Mouse (Mus musculus) kidney, postnatal 0 days (tissue): ENCODE data around the gene Luc7l3. TPM values are rescaled to one million over a fixed set of nuclear protein-coding genes. Genes with fewer than 3 reads are reported as not detected.

Experiments used
- ATAC-seq: fragments of 200-750 bp; cut with Nextera tagmentation; replicated peaks from 2 replicates; pipeline ENCODE4 v1.8.0; 2017; ENCODE audit warnings: low read depth, moderate number of reproducible peaks, moderate TSS enrichment, moderate library complexity; ENCODE audit not compliant: low FRiP score
- DNase-seq: peaks from one replicate; pipeline ENCODE4 v3.0.0-alpha.2; 2016; ENCODE audit warnings: low spot score
- H3K27ac ChIP-seq: fragments of 300-500 bp; sonication (generic); 2 replicates; pipeline ENCODE4 v1.5.1; 2014; ENCODE audit warnings: mild to moderate bottlenecking
- H3K27me3 ChIP-seq: fragments of 300-500 bp; sonication (generic); 2 replicates; pipeline ENCODE4 v1.6.1; 2014; ENCODE audit warnings: low read length, mixed read lengths; ENCODE audit not compliant: insufficient read depth
- H3K36me3 ChIP-seq: fragments of 300-500 bp; sonication (generic); 2 replicates; pipeline ENCODE4 v1.6.1; 2014; ENCODE audit warnings: low read length, mixed read lengths; ENCODE audit not compliant: insufficient read depth
- H3K4me1 ChIP-seq: fragments of 300-500 bp; sonication (generic); replicated peaks from 2 replicates; pipeline ENCODE4 v1.6.1; 2014; ENCODE audit warnings: antibody characterized with exemption, low read length, mixed read lengths; ENCODE audit not compliant: insufficient read depth
- H3K4me2 ChIP-seq: fragments of 300-500 bp; sonication (generic); 2 replicates; pipeline ENCODE4 v1.6.1; 2014; ENCODE audit warnings: mild to moderate bottlenecking, low read length, moderate library complexity, mixed read lengths
- H3K4me3 ChIP-seq: fragments of 300-500 bp; sonication (generic); replicated peaks from 2 replicates; pipeline ENCODE4 v1.5.1; 2014; ENCODE audit warnings: low read depth, low read length
- H3K9ac ChIP-seq: fragments of 300-500 bp; sonication (generic); 2 replicates; pipeline ENCODE4 v1.6.1; 2014; ENCODE audit warnings: low read depth, low read length
- H3K9me3 ChIP-seq: fragments of 300-500 bp; sonication (generic); replicated peaks from 2 replicates; pipeline ENCODE4 v1.6.1; 2016; ENCODE audit warnings: low read length, inconsistent platforms, mixed read lengths
- CTCF ChIP-seq: IDR thresholded peaks from 2 replicates; pipeline ENCODE4 v1.5.1; 2016; ENCODE audit warnings: antibody characterized with exemption, low read depth, mild to moderate bottlenecking, moderate library complexity
- WGBS: fragments of 180-500 bp; shearing (Covaris S2); extraction: QIAGEN DNeasy Blood & Tissue Kit; methylation state at CpG from one replicate; pipeline ENCODE4 v1.1.7; 2014; 5-methylcytosine and 5-hydroxymethylcytosine counted together
- polyA plus RNA-seq: library from polyadenylated mRNA; unstranded; fragments of >200 nt; fragmentation: Nextera tagmentation; extraction: Ambion mirVana; gene quantifications from 2 replicates; pipeline ENCODE4 v1.2.1, GENCODE M21; 2015

Luc7l3 gene
- polyA plus RNA-seq, 1 experiment from 2014 or later = 108 TPM

DNA sequence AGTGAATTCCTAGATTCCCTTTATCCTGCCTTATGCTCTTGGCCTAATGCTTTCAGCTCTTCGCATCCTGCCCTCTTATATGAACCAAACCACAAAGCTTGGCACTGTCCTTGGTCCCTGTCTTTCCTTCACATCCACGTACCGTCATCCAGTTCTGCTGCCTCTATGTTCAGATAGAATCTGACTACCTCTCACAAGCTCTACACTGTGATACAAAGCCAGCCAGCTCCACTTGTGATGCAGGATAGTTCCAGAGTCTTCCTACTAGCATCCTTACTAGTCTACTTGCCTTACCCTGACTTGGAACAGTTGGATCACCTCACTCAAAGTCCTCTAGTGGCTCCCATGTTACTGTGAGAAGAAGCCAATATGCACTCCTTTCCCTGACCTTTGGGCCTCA, 8.4 kb upstream of the Luc7l3 start:
- H3K4me1 ChIP-seq = no peaks in the 10 kb centered on the region; the same call in 1 of the 2 replicates
- H3K36me3 ChIP-seq = peaks cover 7% of the 10 kb centered on the region
- H3K27me3 ChIP-seq = no peaks in the 10 kb centered on the region
- ATAC-seq (no peak), DNase-seq (no peak)
- H3K27ac ChIP-seq = no peak overlapping the region
- WGBS = 89% methylated on average over 3 of the region's 3 CpGs
- H3K9me3 ChIP-seq = no peaks in the 10 kb centered on the region
- no peak overlapping the region for H3K9ac ChIP-seq
- H3K4me3 ChIP-seq = no peak overlapping the region
- TF ChIP-seq CTCF = no peak
- no peak overlapping the region for H3K4me2 ChIP-seq

DNA sequence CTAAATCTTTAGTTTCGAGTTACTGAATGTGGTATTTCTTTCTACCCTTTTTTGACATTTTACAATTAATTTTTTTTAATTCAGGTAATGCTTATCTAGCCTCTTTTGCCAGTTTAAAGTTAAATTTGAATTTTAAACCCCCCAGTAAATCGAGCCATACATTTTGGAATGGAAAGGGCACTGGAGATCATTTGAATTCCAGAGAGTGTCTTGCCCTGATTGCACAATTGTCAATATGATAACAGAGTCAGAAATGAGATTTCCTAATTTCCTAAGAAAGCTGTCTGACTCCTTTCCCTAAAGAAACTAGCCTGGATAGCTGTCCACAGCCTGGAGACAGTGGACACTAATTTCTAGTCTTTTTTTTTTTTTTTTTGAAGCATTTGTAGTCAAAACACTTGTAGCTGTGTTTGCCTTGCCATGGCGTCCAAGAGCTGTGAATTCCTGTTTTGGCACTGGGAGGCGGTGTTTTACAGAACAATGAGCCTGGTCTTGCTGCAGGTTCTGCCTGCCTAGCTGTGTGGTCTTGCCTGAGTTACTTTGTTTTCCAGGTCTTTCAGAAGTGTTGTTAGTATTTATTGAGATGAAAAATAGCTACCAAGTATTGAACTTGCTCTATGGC, 7.6 kb upstream of the Luc7l3 start:
- WGBS = 53% methylated on average over 4 of the region's 4 CpGs
- no peaks in the 10 kb centered on the region for H3K27me3 ChIP-seq
- peak; percentile 63 for TF ChIP-seq CTCF
- no peak overlapping the region for H3K27ac ChIP-seq
- ATAC-seq = no peak
- no peaks in the 10 kb centered on the region; the same call in 1 of the 2 replicates for H3K4me1 ChIP-seq
- H3K9me3 ChIP-seq = no peaks in the 10 kb centered on the region
- DNase-seq = peak; percentile 82
- H3K4me3 ChIP-seq = no peak overlapping the region
- no peak overlapping the region for H3K4me2 ChIP-seq
- H3K9ac ChIP-seq = no peak overlapping the region
- peaks cover 2% of the 10 kb centered on the region; the same call in 1 of the 2 replicates for H3K36me3 ChIP-seq

- Histone ChIP-seq H3K36me3 (no peaks in the 10 kb centered on the region), H3K4me3 (peak overlapping the region; percentile 70), H3K27ac (peak overlapping the region; percentile 100), H3K4me2 (peak overlapping the region; percentile 79), H3K9ac (peak overlapping the region; percentile 98), H3K4me1 (no peaks in the 10 kb centered on the region; the same call in 1 of the 2 replicates), H3K27me3 (no peaks in the 10 kb centered on the region), H3K9me3 (no peaks in the 10 kb centered on the region)
- DNase-seq (no peak), ATAC-seq (no peak)
- TF ChIP-seq CTCF = no peak
- WGBS = under 1% methylated on average over 10 of the region's 10 CpGs
Observed at GRCm38 (mm10) chr11:94328644-94329025, 6.8 kb upstream of the Luc7l3 start.

DNA sequence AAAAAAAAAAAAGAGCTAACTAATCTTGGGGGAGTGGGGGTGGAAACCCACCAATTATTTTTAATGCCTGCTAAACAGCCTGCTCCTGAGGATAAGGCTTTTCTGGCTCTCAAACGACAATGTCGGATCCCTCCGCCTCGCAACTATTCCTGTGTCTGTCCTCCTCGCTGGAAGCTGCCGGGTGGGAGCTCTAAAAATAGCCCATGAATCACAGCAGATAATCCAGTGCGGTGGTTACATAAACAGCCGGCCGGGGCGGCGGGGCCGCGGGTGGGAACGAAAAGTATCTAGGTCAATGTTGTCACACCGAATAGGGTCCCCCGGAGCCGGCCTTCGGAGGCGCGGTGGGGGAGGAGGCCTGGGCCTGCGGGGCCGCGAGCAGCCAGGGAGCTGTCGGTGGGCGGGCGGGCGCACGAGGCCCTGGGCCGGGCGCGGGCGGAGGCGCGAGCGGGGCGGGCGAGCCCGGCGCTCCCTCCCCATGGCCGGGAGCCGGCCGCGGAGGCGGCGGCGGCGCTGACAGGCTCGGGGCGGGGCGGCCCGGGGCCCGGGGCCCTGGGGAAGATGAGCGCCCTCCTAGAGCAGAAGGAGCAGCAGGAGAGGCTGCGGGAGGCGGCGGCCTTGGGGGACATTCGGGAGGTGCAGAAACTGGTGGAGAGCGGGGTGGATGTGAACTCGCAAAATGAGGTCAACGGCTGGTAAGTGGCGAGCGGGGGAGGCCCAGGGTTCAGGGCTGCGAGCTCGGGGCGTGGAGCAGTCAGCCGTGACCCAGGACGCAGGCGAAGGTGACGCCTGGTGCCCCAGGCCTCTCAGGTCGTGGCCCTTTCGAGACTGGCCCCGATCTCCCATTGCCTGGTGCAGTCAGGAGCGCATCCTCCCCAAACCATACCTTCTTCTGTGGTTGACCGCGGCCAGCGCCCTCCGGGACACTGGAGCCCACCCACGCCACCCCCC, 6.2 kb upstream of the Luc7l3 start, which contains the start of gene Ankrd40:
TSS of gene Ankrd40 (plus strand) at position 309 of the 951 bp plus-strand sequence.
- peak; percentile 97 for DNase-seq
- peak within 1 kb of the TSS; percentile 79 for H3K4me2 ChIP-seq
- WGBS = under 1% methylated on average over 76 of the region's 78 CpGs
- no peaks in the 10 kb centered on the region for H3K9me3 ChIP-seq
- H3K36me3 ChIP-seq = no peaks in the 10 kb centered on the region
- H3K27ac ChIP-seq = peak within 1 kb of the TSS; percentile 100
- peak within 1 kb of the TSS; percentile 98 for H3K9ac ChIP-seq
- no peaks in the 10 kb centered on the region; the same call in 1 of the 2 replicates for H3K4me1 ChIP-seq
- no peaks in the 10 kb centered on the region for H3K27me3 ChIP-seq
- peak; percentile 89 for ATAC-seq
- TF ChIP-seq CTCF = no peak
- H3K4me3 ChIP-seq = peak within 1 kb of the TSS; percentile 70

- 7% methylated on average over 10 of the region's 10 CpGs for WGBS
- H3K9me3 ChIP-seq = no peaks in the 10 kb centered on the region
Observed at GRCm38 (mm10) chr11:94326961-94327411, 5.2 kb upstream of the Luc7l3 start.

DNA sequence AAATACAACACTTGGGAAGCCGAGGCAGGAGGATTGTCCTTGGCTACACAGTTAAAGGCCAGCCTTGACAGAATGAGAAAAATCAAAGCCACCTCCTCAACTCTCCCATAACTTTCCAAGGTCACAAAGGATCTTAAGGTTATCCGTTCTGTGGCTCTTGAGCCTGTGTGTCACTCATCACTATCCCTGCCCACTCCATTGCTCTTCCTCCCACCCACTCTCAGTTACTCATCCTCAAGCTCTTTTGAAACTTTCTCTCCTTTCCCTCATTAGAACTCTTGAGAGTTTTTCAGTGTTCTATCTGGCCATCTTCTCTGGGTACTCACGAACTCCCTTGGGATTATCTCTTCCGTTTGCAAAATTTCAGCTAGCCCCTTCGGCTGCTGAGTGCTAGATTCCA, 2.8 kb upstream of the Luc7l3 start:
- Histone ChIP-seq H3K4me3 (no peak overlapping the region), H3K4me2 (no peak overlapping the region), H3K27me3 (no peaks in the 10 kb centered on the region), H3K9ac (no peak overlapping the region), H3K36me3 (no peaks in the 10 kb centered on the region), H3K27ac (no peak overlapping the region), H3K4me1 (no peaks in the 10 kb centered on the region; the same call in none of the 2 replicates), H3K9me3 (no peaks in the 10 kb centered on the region)
- ATAC-seq (no peak), DNase-seq (no peak)
- TF ChIP-seq CTCF = no peak
- 86% methylated on average over 5 of the region's 5 CpGs for WGBS

More at GRCm38 (mm10) chr11:94326961-94327411, 5.2 kb upstream of the Luc7l3 start:
- DNase-seq (peak; percentile 69), ATAC-seq (0 out of 2 replicates have a peak, but pooled peaks have one; percentile 55)
- TF ChIP-seq CTCF = no peak
- Histone ChIP-seq H3K4me2 (peak overlapping the region; percentile 79), H3K36me3 (no peaks in the 10 kb centered on the region), H3K9ac (peak overlapping the region; percentile 98), H3K4me3 (peak overlapping the region; percentile 70), H3K27me3 (no peaks in the 10 kb centered on the region), H3K4me1 (no peaks in the 10 kb centered on the region; the same call in none of the 2 replicates), H3K27ac (peak overlapping the region; percentile 100)
